Mouse (Mus musculus) neural tube, embryonic 15.5 days (tissue): ENCODE results near the gene Slamf1. TPM values are rescaled to one million over a fixed set of nuclear protein-coding genes. Genes with fewer than 3 reads are reported as not detected.
"Not testable (repeated sequence)": the region's sequence is repeated elsewhere in the genome, so short reads cannot be mapped to it uniquely, and the experiment has no call there.

Experiments used
- ATAC-seq: fragments of 200-750 bp; cut with Nextera tagmentation; 2 replicates; pipeline ENCODE4 v1.8.0; 2017; ENCODE audit warnings: mild to moderate bottlenecking, moderate TSS enrichment, moderate library complexity; ENCODE audit not compliant: low FRiP score
- H3K27ac ChIP-seq: fragments of 300-500 bp; sonication (generic); replicated peaks from 2 replicates; pipeline ENCODE4 v1.5.1; 2015; ENCODE audit warnings: mild to moderate bottlenecking, inconsistent platforms
- H3K27me3 ChIP-seq: fragments of 300-500 bp; sonication (generic); replicated peaks from 2 replicates; pipeline ENCODE4 v1.6.1; 2015; ENCODE audit warnings: inconsistent platforms
- H3K36me3 ChIP-seq: fragments of 300-500 bp; sonication (generic); 2 replicates; pipeline ENCODE4 v1.6.1; 2015; ENCODE audit warnings: inconsistent platforms
- H3K4me1 ChIP-seq: fragments of 300-500 bp; sonication (generic); 2 replicates; pipeline ENCODE4 v1.6.1; 2015; ENCODE audit warnings: inconsistent platforms
- H3K4me2 ChIP-seq: fragments of 300-500 bp; sonication (generic); 2 replicates; pipeline ENCODE4 v1.6.1; 2015; ENCODE audit warnings: inconsistent platforms, mild to moderate bottlenecking, moderate library complexity
- H3K4me3 ChIP-seq: fragments of 300-500 bp; sonication (generic); replicated peaks from 2 replicates; pipeline ENCODE4 v1.5.1; 2015; ENCODE audit warnings: mild to moderate bottlenecking, inconsistent platforms
- H3K9ac ChIP-seq: fragments of 300-500 bp; sonication (generic); replicated peaks from 2 replicates; pipeline ENCODE4 v1.6.1; 2015; ENCODE audit warnings: mild to moderate bottlenecking, inconsistent platforms
- H3K9me3 ChIP-seq: fragments of 300-500 bp; sonication (generic); replicated peaks from 2 replicates; pipeline ENCODE4 v1.6.1; 2016; ENCODE audit warnings: inconsistent platforms
- WGBS: fragments of 180-500 bp; shearing (Covaris S2); methylation state at CpG from one replicate; pipeline ENCODE4 v1.1.7; 2015; ENCODE audit warnings: mixed read lengths; 5-methylcytosine and 5-hydroxymethylcytosine counted together
- polyA plus RNA-seq: library from polyadenylated mRNA; unstranded; fragments of >200 nt; fragmentation: Nextera tagmentation; extraction: Ambion mirVana; gene quantifications from 2 replicates; pipeline ENCODE4 v1.2.1, GENCODE M21; 2015

Gene Slamf1
- polyA plus RNA-seq, 1 experiment from 2014 or later: 0.12 TPM

DNA sequence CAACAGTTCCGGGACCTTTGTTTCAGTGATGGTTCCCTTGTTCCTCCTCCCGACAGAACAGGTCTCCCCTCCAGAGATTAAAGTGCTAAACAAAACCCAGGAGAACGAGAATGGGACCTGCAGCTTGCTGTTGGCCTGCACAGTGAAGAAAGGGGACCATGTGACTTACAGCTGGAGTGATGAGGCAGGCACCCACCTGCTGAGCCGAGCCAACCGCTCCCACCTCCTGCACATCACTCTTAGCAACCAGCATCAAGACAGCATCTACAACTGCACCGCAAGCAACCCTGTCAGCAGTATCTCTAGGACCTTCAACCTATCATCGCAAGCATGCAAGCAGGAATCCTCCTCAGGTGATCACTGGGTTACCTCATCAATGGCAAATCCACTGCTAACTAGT lies 10.1 kb downstream of the Slamf1 start:
- 78% methylated on average over 7 of the region's 7 CpGs for whole genome bisulfite sequencing
- no peaks in the 10 kb centered on the region for H3K27me3 ChIP-seq
- H3K4me2 ChIP-seq: no peak overlapping the region
- no peaks in the 10 kb centered on the region for H3K9me3 ChIP-seq
- H3K4me1 ChIP-seq: no peaks in the 10 kb centered on the region
- no peak overlapping the region for H3K27ac ChIP-seq
- no peaks in the 10 kb centered on the region for H3K36me3 ChIP-seq
- no peak overlapping the region for H3K9ac ChIP-seq
- no peak for ATAC-seq
- no peak overlapping the region for H3K4me3 ChIP-seq

DNA sequence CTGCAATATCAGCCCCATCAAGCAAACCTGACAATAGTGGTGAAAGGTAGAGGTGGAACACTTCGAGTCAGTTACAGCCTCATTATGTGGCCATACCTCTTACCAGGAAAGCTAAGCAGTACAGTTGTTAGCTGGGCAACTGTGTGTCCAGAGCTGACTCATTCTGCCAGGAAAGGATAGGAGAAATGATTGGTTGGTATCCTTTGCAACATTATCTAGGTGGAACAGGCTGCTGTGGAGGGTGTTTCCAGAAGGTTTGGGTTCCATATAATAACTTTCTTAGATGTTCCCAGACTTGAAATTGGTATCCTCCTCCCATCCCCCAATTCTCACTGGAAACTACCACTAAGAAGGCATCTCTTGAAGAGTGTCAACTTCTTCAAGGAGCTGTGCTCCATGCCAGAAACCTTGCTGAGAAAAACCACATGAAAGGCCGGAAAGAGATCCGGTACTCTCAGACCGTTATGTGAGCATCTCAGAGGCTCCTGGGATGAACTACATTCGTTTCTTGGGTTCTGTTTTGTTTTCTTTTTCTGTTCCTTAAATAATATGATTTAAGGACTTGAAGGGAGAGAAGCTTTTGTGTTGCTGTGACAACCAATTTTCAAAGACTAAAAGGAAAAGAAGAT lies 15.5 kb downstream of the Slamf1 start:
- H3K27me3 ChIP-seq: no peaks in the 10 kb centered on the region
- H3K27ac ChIP-seq: no peak overlapping the region
- 85% methylated on average over 5 of the region's 5 CpGs for WGBS
- H3K9me3 ChIP-seq: no peaks in the 10 kb centered on the region
- no peak overlapping the region for H3K9ac ChIP-seq
- H3K4me2 ChIP-seq: no peak overlapping the region
- no peak for ATAC-seq
- H3K4me1 ChIP-seq: no peaks in the 10 kb centered on the region
- no peak overlapping the region for H3K4me3 ChIP-seq
- no peaks in the 10 kb centered on the region for H3K36me3 ChIP-seq

GRCm38 (mm10) chr1:171785871-171786270 lies 18.9 kb downstream of the Slamf1 start:
- H3K27me3 ChIP-seq: no peaks in the 10 kb centered on the region
- no peak overlapping the region for H3K27ac ChIP-seq
- H3K4me1 ChIP-seq: no peaks in the 10 kb centered on the region
- H3K4me3 ChIP-seq: no peak overlapping the region
- H3K9me3 ChIP-seq: no peaks in the 10 kb centered on the region
- 95% methylated on average over 1 of the region's 1 CpGs for WGBS
- ATAC-seq: no peak
- H3K4me2 ChIP-seq: no peak overlapping the region
- H3K36me3 ChIP-seq: no peaks in the 10 kb centered on the region
- H3K9ac ChIP-seq: no peak overlapping the region

GRCm38 (mm10) chr1:171787281-171788015 lies 20.5 kb downstream of the Slamf1 start:
- Histone ChIP-seq H3K36me3 (no peaks in the 10 kb centered on the region), H3K4me3 (no peak overlapping the region), H3K27me3 (no peaks in the 10 kb centered on the region), H3K4me1 (no peaks in the 10 kb centered on the region), H3K4me2 (no peak overlapping the region), H3K27ac (no peak overlapping the region), H3K9ac (no peak overlapping the region), H3K9me3 (no peaks in the 10 kb centered on the region)
- ATAC-seq: no peak
- WGBS: 77% methylated on average over 6 of the region's 6 CpGs

- no peak overlapping the region for H3K9ac ChIP-seq
- no peak for ATAC-seq
- H3K4me3 ChIP-seq: no peak overlapping the region
- no peak overlapping the region for H3K4me2 ChIP-seq
- 91% methylated on average over 12 of the region's 12 CpGs for WGBS
- H3K9me3 ChIP-seq: no peaks in the 10 kb centered on the region
- H3K27ac ChIP-seq: no peak overlapping the region
- H3K4me1 ChIP-seq: no peaks in the 10 kb centered on the region
- H3K27me3 ChIP-seq: no peaks in the 10 kb centered on the region
- no peaks in the 10 kb centered on the region for H3K36me3 ChIP-seq
Observed at GRCm38 (mm10) chr1:171788461-171789283, 21.7 kb downstream of the Slamf1 start.

- Histone ChIP-seq H3K4me2 (no peak overlapping the region), H3K4me1 (no peaks in the 10 kb centered on the region), H3K36me3 (no peaks in the 10 kb centered on the region), H3K9me3 (no peaks in the 10 kb centered on the region), H3K9ac (no peak overlapping the region), H3K27me3 (no peaks in the 10 kb centered on the region), H3K27ac (no peak overlapping the region), H3K4me3 (no peak overlapping the region)
- ATAC-seq: no peak
- WGBS: 82% methylated on average over 3 of the region's 3 CpGs
Observed at GRCm38 (mm10) chr1:171789407-171789806, 22.5 kb downstream of the Slamf1 start.

GRCm38 (mm10) chr1:171791491-171791890 lies 24.6 kb downstream of the Slamf1 start:
- no peaks in the 10 kb centered on the region for H3K36me3 ChIP-seq
- no peak overlapping the region for H3K9ac ChIP-seq
- no peaks in the 10 kb centered on the region for H3K27me3 ChIP-seq
- H3K4me3 ChIP-seq: no peak overlapping the region
- no peak overlapping the region for H3K4me2 ChIP-seq
- no peaks in the 10 kb centered on the region for H3K4me1 ChIP-seq
- 93% methylated on average over 3 of the region's 3 CpGs for WGBS
- no peak overlapping the region for H3K27ac ChIP-seq
- no peaks in the 10 kb centered on the region for H3K9me3 ChIP-seq
- ATAC-seq: no peak

GRCm38 (mm10) chr1:171796185-171796584 lies 29.3 kb downstream of the Slamf1 start:
- Histone ChIP-seq H3K4me3 (no peak overlapping the region), H3K36me3 (no peaks in the 10 kb centered on the region), H3K9ac (no peak overlapping the region), H3K27ac (no peak overlapping the region), H3K4me2 (no peak overlapping the region), H3K9me3 (no peaks in the 10 kb centered on the region), H3K27me3 (no peaks in the 10 kb centered on the region), H3K4me1 (no peaks in the 10 kb centered on the region)
- WGBS: 81% methylated on average over 2 of the region's 2 CpGs
- ATAC-seq: no peak

- no peaks in the 10 kb centered on the region for H3K36me3 ChIP-seq
- no peak overlapping the region for H3K4me3 ChIP-seq
- no peak overlapping the region for H3K27ac ChIP-seq
- H3K9ac ChIP-seq: no peak overlapping the region
- 73% methylated on average over 1 of the region's 1 CpGs for WGBS
- no peaks in the 10 kb centered on the region for H3K4me1 ChIP-seq
- no peaks in the 10 kb centered on the region for H3K27me3 ChIP-seq
- H3K9me3 ChIP-seq: no peaks in the 10 kb centered on the region
- H3K4me2 ChIP-seq: no peak overlapping the region
- ATAC-seq: no peak
Observed at GRCm38 (mm10) chr1:171797840-171798239, 30.9 kb downstream of the Slamf1 start.

- Histone ChIP-seq H3K27me3 (no peaks in the 10 kb centered on the region), H3K4me3 (no peak overlapping the region), H3K9ac (no peak overlapping the region), H3K9me3 (no peaks in the 10 kb centered on the region), H3K27ac (no peak overlapping the region), H3K4me2 (no peak overlapping the region), H3K36me3 (no peaks in the 10 kb centered on the region), H3K4me1 (no peaks in the 10 kb centered on the region)
- ATAC-seq: no peak
- 89% methylated on average over 4 of the region's 4 CpGs for WGBS
Observed at GRCm38 (mm10) chr1:171799648-171800047, 32.7 kb downstream of the Slamf1 start.

GRCm38 (mm10) chr1:171811048-171811447 lies 44.1 kb downstream of the Slamf1 start:
- H3K4me1 ChIP-seq, H3K27me3 ChIP-seq: not testable (repeated sequence)
- WGBS: 88% methylated on average over 1 of the region's 1 CpGs

More at GRCm38 (mm10) chr1:171811048-171811447, 44.1 kb downstream of the Slamf1 start:
- not testable (repeated sequence) for H3K4me2 ChIP-seq, H3K36me3 ChIP-seq, H3K9me3 ChIP-seq, H3K27ac ChIP-seq, ATAC-seq, H3K9ac ChIP-seq, H3K4me3 ChIP-seq
